Mouse (Mus musculus) erythroblast, adult 5-6 weeks (primary cell): ENCODE measurements around the gene Dpagt1. TPM values are rescaled to one million over a fixed set of nuclear protein-coding genes. Genes with fewer than 3 reads are reported as not detected.
"Not testable (repeated sequence)": the region's sequence is repeated elsewhere in the genome, so short reads cannot be mapped to it uniquely, and the experiment has no call there.

Experiments used
- ATAC-seq: replicated peaks from 2 replicates; pipeline ENCODE4 v1.8.0; 2016; ENCODE audit warnings: moderate number of reproducible peaks, mild to moderate bottlenecking, moderate TSS enrichment, inconsistent platforms; ENCODE audit not compliant: poor library complexity, low FRiP score, severe bottlenecking
- total RNA-seq, 2 experiments: library from RNA; stranded (forward) in 1 of 2; stranded (reverse) in 1 of 2; fragments of 150-400 nt in 1 of 2; fragments of 200-764, 138-1000 nt in 1 of 2; gene quantifications; 2 replicates each; pipeline versions ENCODE4 v1.2.3 to v1.2.4; 2015 to 2017; ENCODE audit warnings: low replicate concordance in 2 of 2

The Dpagt1 gene
- total RNA-seq, 2 experiments from 2014 or later, result 4.9 to 17.1 TPM

GRCm38 (mm10) chr9:44364480-44364879 is 38.7 kb downstream of the Dpagt1 start:
- ATAC-seq, result no peak

DNA sequence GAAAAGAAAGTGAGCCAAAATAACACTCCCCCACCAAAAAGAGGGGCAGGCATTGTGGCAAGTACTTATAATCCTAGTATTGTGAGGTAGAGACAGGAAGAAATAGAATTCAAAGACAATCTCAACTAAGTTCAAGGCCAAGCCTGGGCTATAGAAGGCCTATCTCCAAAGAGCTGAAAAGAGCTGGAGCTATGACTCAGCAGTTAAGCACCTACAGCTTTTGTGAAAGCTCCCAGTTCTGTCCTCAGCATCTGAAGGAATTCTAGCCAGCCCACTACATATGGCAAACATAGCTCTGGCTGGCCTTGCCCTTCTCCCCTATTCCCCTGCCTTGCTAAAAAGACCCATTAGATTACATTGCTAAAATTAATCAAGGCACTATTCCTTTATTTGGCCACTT is 47.6 kb downstream of the Dpagt1 start:
- peak; percentile 70 for ATAC-seq

- no peak for ATAC-seq
These were observed 50.3 kb downstream of the Dpagt1 start for GRCm38 (mm10) chr9:44376141-44376540.

DNA sequence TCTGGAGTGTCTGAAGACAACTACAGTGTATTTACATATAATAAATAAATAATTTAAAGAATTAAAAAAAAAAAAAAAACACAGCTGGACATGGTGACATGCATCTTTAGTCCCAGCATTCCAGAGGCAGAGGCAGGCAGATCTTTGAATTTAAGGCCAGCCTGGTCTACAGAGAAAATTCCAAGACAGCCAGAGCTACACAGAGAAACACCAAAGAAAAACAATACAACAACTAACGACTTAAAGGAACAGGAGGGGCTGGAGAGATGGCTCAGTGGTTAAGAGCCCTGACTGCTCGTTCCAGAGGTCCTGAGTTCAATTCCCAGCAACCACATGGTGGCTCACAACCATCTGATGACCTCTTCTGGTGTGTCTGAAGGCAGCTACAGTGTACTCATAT is 51.5 kb downstream of the Dpagt1 start:
- not testable (repeated sequence) for ATAC-seq

GRCm38 (mm10) chr9:44378153-44378730 is 52.4 kb downstream of the Dpagt1 start:
- no peak for ATAC-seq

GRCm38 (mm10) chr9:44379054-44379834 is 53.4 kb downstream of the Dpagt1 start, which contains the start of gene Hyou1:
Hyou1 (plus strand) TSS chr9:44379490.
- ATAC-seq, result peak; percentile 94

GRCm38 (mm10) chr9:44379862-44380261 is 54.0 kb downstream of the Dpagt1 start:
- peak; percentile 14; the same call in 1 of the 2 replicates for ATAC-seq

Other genes with a start within 250 kb of the Dpagt1 start
- gene Mfrp, start 224.3 kb upstream of the Dpagt1 start, total RNA-seq (2015; ENCODE audit: low replicate concordance), result not detected in 2 replicates
- not detected in 2 replicates for gene Mfrp, start 224.3 kb upstream of the Dpagt1 start, total RNA-seq (2017; ENCODE audit: low replicate concordance)
- 2.1 TPM in 1 of 2 replicates, not detected in the other for gene C1qtnf5, start 218.8 kb upstream of the Dpagt1 start, total RNA-seq (2015; ENCODE audit: low replicate concordance)
- gene C1qtnf5, start 218.8 kb upstream of the Dpagt1 start, total RNA-seq (2017; ENCODE audit: low replicate concordance), result not detected in 2 replicates
- gene Gm49380, start 212.5 kb upstream of the Dpagt1 start, total RNA-seq (2015; ENCODE audit: low replicate concordance), result not detected in 2 replicates
- gene Gm49380, start 212.5 kb upstream of the Dpagt1 start, total RNA-seq (2017; ENCODE audit: low replicate concordance), result not detected in 2 replicates
- gene Rnf26, start 212.5 kb upstream of the Dpagt1 start, total RNA-seq (2015; ENCODE audit: low replicate concordance), result 11.1 and 23.6 TPM in 2 replicates
- gene Rnf26, start 212.5 kb upstream of the Dpagt1 start, total RNA-seq (2017; ENCODE audit: low replicate concordance), result 13.5 and 15.6 TPM in 2 replicates
- gene Mcam, start 191.6 kb upstream of the Dpagt1 start, total RNA-seq (2015; ENCODE audit: low replicate concordance), result 0.77 TPM in 1 of 2 replicates, not detected in the other
- 0.60 TPM in 1 of 2 replicates, not detected in the other for gene Mcam, start 191.6 kb upstream of the Dpagt1 start, total RNA-seq (2017; ENCODE audit: low replicate concordance)
- 43.7 and 46.9 TPM in 2 replicates for gene Cbl, start 92.0 kb upstream of the Dpagt1 start, total RNA-seq (2015; ENCODE audit: low replicate concordance)
- gene Cbl, start 92.0 kb upstream of the Dpagt1 start, total RNA-seq (2017; ENCODE audit: low replicate concordance), result 14.6 and 35.3 TPM in 2 replicates
- not detected in 2 replicates for gene Ccdc153, start 85.3 kb upstream of the Dpagt1 start, total RNA-seq (2015; ENCODE audit: low replicate concordance)
- not detected in 2 replicates for gene Ccdc153, start 85.3 kb upstream of the Dpagt1 start, total RNA-seq (2017; ENCODE audit: low replicate concordance)
- gene Pdzd3, start 74.5 kb upstream of the Dpagt1 start, total RNA-seq (2015; ENCODE audit: low replicate concordance), result not detected in 2 replicates
- not detected in 2 replicates for gene Pdzd3, start 74.5 kb upstream of the Dpagt1 start, total RNA-seq (2017; ENCODE audit: low replicate concordance)
- gene Nlrx1, start 57.4 kb upstream of the Dpagt1 start, total RNA-seq (2015; ENCODE audit: low replicate concordance), result 2.7 and 5.6 TPM in 2 replicates
- gene Nlrx1, start 57.4 kb upstream of the Dpagt1 start, total RNA-seq (2017; ENCODE audit: low replicate concordance), result 0.98 and 11.2 TPM in 2 replicates
- gene Abcg4, start 37.4 kb upstream of the Dpagt1 start, total RNA-seq (2015; ENCODE audit: low replicate concordance), result 20.8 and 24.2 TPM in 2 replicates
- 18.1 and 18.8 TPM in 2 replicates for gene Abcg4, start 37.4 kb upstream of the Dpagt1 start, total RNA-seq (2017; ENCODE audit: low replicate concordance)
- 2.5 and 4.6 TPM in 2 replicates for gene Hinfp, start 20.3 kb upstream of the Dpagt1 start, total RNA-seq (2015; ENCODE audit: low replicate concordance)
- 8.4 and 14.6 TPM in 2 replicates for gene Hinfp, start 20.3 kb upstream of the Dpagt1 start, total RNA-seq (2017; ENCODE audit: low replicate concordance)
- 13.4 and 16.3 TPM in 2 replicates for gene C2cd2l, start 5.7 kb upstream of the Dpagt1 start, total RNA-seq (2015; ENCODE audit: low replicate concordance)
- gene C2cd2l, start 5.7 kb upstream of the Dpagt1 start, total RNA-seq (2017; ENCODE audit: low replicate concordance), result 14.1 and 17.0 TPM in 2 replicates
- gene H2afx, start 8.7 kb downstream of the Dpagt1 start, total RNA-seq (2015; ENCODE audit: low replicate concordance), result 45.2 and 69.0 TPM in 2 replicates
- 159 and 219 TPM in 2 replicates for gene H2afx, start 8.7 kb downstream of the Dpagt1 start, total RNA-seq (2017; ENCODE audit: low replicate concordance)
- 3,498 and 3,777 TPM in 2 replicates for gene Hmbs, start 18.2 kb downstream of the Dpagt1 start, total RNA-seq (2015; ENCODE audit: low replicate concordance)
- gene Hmbs, start 18.2 kb downstream of the Dpagt1 start, total RNA-seq (2017; ENCODE audit: low replicate concordance), result 2,796 and 3,284 TPM in 2 replicates
- 7.7 and 8.2 TPM in 2 replicates for gene Vps11, start 35.7 kb downstream of the Dpagt1 start, total RNA-seq (2015; ENCODE audit: low replicate concordance)
- 7.8 and 12.1 TPM in 2 replicates for gene Vps11, start 35.7 kb downstream of the Dpagt1 start, total RNA-seq (2017; ENCODE audit: low replicate concordance)
- gene Hyou1, start 53.5 kb downstream of the Dpagt1 start, total RNA-seq (2015; ENCODE audit: low replicate concordance), result 12.1 and 14.0 TPM in 2 replicates
- 16.7 and 18.1 TPM in 2 replicates for gene Hyou1, start 53.5 kb downstream of the Dpagt1 start, total RNA-seq (2017; ENCODE audit: low replicate concordance)
- gene Slc37a4, start 70.8 kb downstream of the Dpagt1 start, total RNA-seq (2015; ENCODE audit: low replicate concordance), result 4.0 and 25.9 TPM in 2 replicates
- 2.5 and 4.0 TPM in 2 replicates for gene Slc37a4, start 70.8 kb downstream of the Dpagt1 start, total RNA-seq (2017; ENCODE audit: low replicate concordance)
- gene Rps25, start 81.1 kb downstream of the Dpagt1 start, total RNA-seq (2015; ENCODE audit: low replicate concordance), result 639 and 656 TPM in 2 replicates
- gene Rps25, start 81.1 kb downstream of the Dpagt1 start, total RNA-seq (2017; ENCODE audit: low replicate concordance), result 277 and 380 TPM in 2 replicates
- gene Trappc4, start 81.6 kb downstream of the Dpagt1 start, total RNA-seq (2015; ENCODE audit: low replicate concordance), result 27.0 and 53.0 TPM in 2 replicates
- 2.5 and 12.2 TPM in 2 replicates for gene Trappc4, start 81.6 kb downstream of the Dpagt1 start, total RNA-seq (2017; ENCODE audit: low replicate concordance)
- 3.8 and 18.8 TPM in 2 replicates for gene Ccdc84, start 92.5 kb downstream of the Dpagt1 start, total RNA-seq (2015; ENCODE audit: low replicate concordance)
- 9.1 and 12.0 TPM in 2 replicates for gene Ccdc84, start 92.5 kb downstream of the Dpagt1 start, total RNA-seq (2017; ENCODE audit: low replicate concordance)
- not detected in 2 replicates for gene Foxr1, start 115.1 kb downstream of the Dpagt1 start, total RNA-seq (2015; ENCODE audit: low replicate concordance)
- not detected in 2 replicates for gene Foxr1, start 115.1 kb downstream of the Dpagt1 start, total RNA-seq (2017; ENCODE audit: low replicate concordance)
- gene Upk2, start 129.0 kb downstream of the Dpagt1 start, total RNA-seq (2015; ENCODE audit: low replicate concordance), result not detected in 2 replicates
- gene Upk2, start 129.0 kb downstream of the Dpagt1 start, total RNA-seq (2017; ENCODE audit: low replicate concordance), result not detected in 2 replicates
- 0.77 and 0.84 TPM in 2 replicates for gene Bcl9l, start 156.8 kb downstream of the Dpagt1 start, total RNA-seq (2015; ENCODE audit: low replicate concordance)
- 0.42 and 2.8 TPM in 2 replicates for gene Bcl9l, start 156.8 kb downstream of the Dpagt1 start, total RNA-seq (2017; ENCODE audit: low replicate concordance)
- not detected in 2 replicates for gene Cxcr5, start 235.9 kb downstream of the Dpagt1 start, total RNA-seq (2015; ENCODE audit: low replicate concordance)
- not detected in 2 replicates for gene Cxcr5, start 235.9 kb downstream of the Dpagt1 start, total RNA-seq (2017; ENCODE audit: low replicate concordance)